Mouse (Mus musculus) bone marrow macrophage, adult 2 months (primary cell): ENCODE results near the gene Kif3c. TPM values are rescaled to one million over a fixed set of nuclear protein-coding genes. Genes with fewer than 3 reads are reported as not detected.

ENCODE experiments used
- H3K27ac ChIP-seq: 2 replicates; pipeline ENCODE4 v1.5.1; 2012; ENCODE audit warnings: low read depth, low read length; ENCODE audit not compliant: insufficient read depth
- H3K4me1 ChIP-seq: 2 replicates; pipeline ENCODE4 v1.6.1; 2012; ENCODE audit warnings: low read length; ENCODE audit not compliant: control insufficient read depth, insufficient read depth
- H3K4me3 ChIP-seq: 2 replicates; pipeline ENCODE4 v1.5.1; 2012; ENCODE audit warnings: mild to moderate bottlenecking, low read length, moderate library complexity; ENCODE audit not compliant: insufficient read depth
- CTCF ChIP-seq: IDR thresholded peaks from 2 replicates; pipeline ENCODE4 v1.5.1; 2012; ENCODE audit warnings: low read depth, mild to moderate bottlenecking, low read length, moderate library complexity
- POLR2A ChIP-seq: IDR thresholded peaks from 2 replicates; pipeline ENCODE4 v1.6.1; 2012; ENCODE audit warnings: mild to moderate bottlenecking, low read depth, low read length, borderline replicate concordance
- polyA plus RNA-seq: library from polyadenylated mRNA; stranded (reverse); fragments of >200 nt; gene quantifications from 2 replicates; pipeline ENCODE4 v1.2.4, GENCODE M21; 2012; ENCODE audit not compliant: missing spikeins, insufficient read depth, insufficient read length

The Kif3c gene
- polyA plus RNA-seq, 1 experiment = 22.0 TPM

DNA sequence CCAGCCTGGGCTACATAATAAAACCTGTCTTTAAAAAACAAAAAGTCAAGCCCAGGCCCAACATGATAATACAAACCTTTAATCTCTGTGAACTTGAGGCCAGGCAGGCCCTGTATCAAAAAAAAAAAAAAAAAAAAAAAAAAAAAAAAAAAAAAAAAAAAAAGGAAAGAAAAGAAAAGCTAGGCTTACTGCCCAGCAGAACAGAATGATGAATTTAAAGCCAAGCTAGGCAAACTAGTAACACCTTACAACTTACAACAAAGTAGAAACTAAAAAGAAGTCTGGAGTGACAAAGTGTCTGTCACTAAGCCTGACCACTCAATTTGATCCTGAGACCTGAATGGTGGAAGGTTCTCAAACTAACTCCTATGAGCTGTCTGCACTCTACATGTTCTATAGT lies 17.2 kb upstream of the Kif3c start:
- H3K4me3 ChIP-seq = no peak overlapping the region
- TF ChIP-seq CTCF (no peak), POLR2A (no peak)

DNA sequence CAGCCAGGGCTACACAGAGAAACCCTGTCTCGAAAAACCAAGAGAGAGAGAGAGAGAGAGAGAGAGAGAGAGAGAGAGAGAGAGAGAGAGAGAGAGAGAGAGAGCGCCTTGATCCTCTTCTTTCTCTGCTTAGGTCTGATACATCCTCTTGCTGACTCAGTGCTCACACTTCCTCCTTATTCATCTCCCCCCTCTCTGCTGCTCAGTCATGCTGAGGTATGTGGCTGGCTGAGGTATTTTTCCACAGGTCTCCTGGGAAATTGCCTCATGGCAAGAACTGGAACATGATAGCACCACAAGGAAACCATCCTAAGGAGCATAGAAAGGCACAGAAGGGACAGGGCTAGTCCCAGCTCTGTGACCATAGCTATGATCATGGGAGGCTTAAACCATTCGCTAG lies 15.5 kb upstream of the Kif3c start:
- TF ChIP-seq CTCF = no peak
- TF ChIP-seq POLR2A = no peak
- Histone ChIP-seq H3K4me3 (no peak overlapping the region), H3K4me1 (peaks cover 28% of the 10 kb centered on the region), H3K27ac (peak overlapping the region; percentile 70)

More for the DNA sequence above, 17.2 kb upstream of the Kif3c start:
- no peak overlapping the region for H3K27ac ChIP-seq
- peaks cover 34% of the 10 kb centered on the region for H3K4me1 ChIP-seq

GRCm38 (mm10) chr12:3350136-3350535 lies 14.8 kb upstream of the Kif3c start:
- no peak overlapping the region for H3K4me3 ChIP-seq
- peak overlapping the region; percentile 70 for H3K27ac ChIP-seq
- TF ChIP-seq CTCF = no peak
- TF ChIP-seq POLR2A = no peak
- peaks cover 27% of the 10 kb centered on the region for H3K4me1 ChIP-seq

GRCm38 (mm10) chr12:3352216-3352615 lies 12.7 kb upstream of the Kif3c start:
- H3K4me1 ChIP-seq = peaks cover 27% of the 10 kb centered on the region
- no peak overlapping the region for H3K4me3 ChIP-seq
- TF ChIP-seq CTCF = no peak
- no peak for TF ChIP-seq POLR2A
- no peak overlapping the region for H3K27ac ChIP-seq

DNA sequence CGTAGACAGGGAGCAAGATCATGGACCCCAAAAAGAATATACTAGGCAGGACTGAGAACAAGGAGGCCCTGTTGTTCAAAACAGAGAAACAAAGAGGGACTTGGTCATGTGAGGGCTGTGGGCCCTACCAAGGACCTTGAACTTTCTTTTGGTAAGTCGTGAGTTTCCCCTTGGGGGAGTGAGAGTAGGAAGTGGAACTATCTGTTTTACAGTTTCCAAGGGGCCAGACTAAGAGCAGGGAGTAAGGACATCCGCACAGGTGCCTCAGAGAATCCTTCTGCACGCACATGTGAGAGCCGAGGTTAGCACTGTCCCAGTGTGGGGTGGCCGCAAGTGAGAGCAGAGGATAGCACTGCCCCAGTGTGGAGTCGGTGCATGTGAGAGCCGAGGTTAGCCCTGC lies 9.9 kb upstream of the Kif3c start:
- TF ChIP-seq POLR2A (no peak), CTCF (no peak)
- 0 out of 2 replicates have a peak overlapping the region, but pooled peaks have one; percentile 3 for H3K27ac ChIP-seq
- peaks cover 19% of the 10 kb centered on the region for H3K4me1 ChIP-seq
- H3K4me3 ChIP-seq = no peak overlapping the region

DNA sequence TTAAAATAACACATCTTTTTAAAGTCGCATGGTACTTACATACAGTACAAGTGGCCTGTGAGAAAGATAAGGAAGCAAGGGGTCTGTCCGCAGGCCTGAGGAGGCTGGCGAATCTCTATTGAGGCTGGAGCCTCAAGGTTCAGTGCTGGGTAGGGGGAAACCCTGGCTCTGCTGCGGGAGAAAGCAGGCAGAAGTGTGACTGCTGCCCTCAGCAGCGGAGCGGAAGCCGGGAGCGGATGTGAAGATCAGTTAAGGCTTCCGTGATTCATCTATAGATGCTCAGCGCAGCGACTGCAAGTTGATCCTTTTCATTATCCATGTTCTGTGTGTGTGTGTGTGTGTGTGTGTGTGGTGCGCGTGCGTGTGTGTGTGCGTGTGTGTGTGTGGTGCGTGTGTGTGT lies 8.1 kb upstream of the Kif3c start:
- Histone ChIP-seq H3K27ac (no peak overlapping the region), H3K4me1 (peaks cover 29% of the 10 kb centered on the region), H3K4me3 (no peak overlapping the region)
- no peak for TF ChIP-seq POLR2A
- no peak for TF ChIP-seq CTCF

GRCm38 (mm10) chr12:3359302-3359701 lies 5.6 kb upstream of the Kif3c start:
- H3K4me1 ChIP-seq = peaks cover 32% of the 10 kb centered on the region
- TF ChIP-seq POLR2A (no peak), CTCF (no peak)
- no peak overlapping the region for H3K4me3 ChIP-seq
- H3K27ac ChIP-seq = peak overlapping the region; percentile 76

- no peak for TF ChIP-seq CTCF
- no peak for TF ChIP-seq POLR2A
- Histone ChIP-seq H3K4me1 (peaks cover 32% of the 10 kb centered on the region), H3K27ac (peak overlapping the region; percentile 75), H3K4me3 (no peak overlapping the region)
These were observed 4.9 kb upstream of the Kif3c start for GRCm38 (mm10) chr12:3360043-3360442.

GRCm38 (mm10) chr12:3364076-3364475 lies 856 bp upstream of the Kif3c start:
- no peak overlapping the region for H3K27ac ChIP-seq
- H3K4me1 ChIP-seq = peaks cover 45% of the 10 kb centered on the region
- no peak overlapping the region for H3K4me3 ChIP-seq
- TF ChIP-seq CTCF = no peak
- no peak for TF ChIP-seq POLR2A

GRCm38 (mm10) chr12:3365449-3366189 lies 687 bp downstream of the Kif3c start:
- no peak overlapping the region for H3K27ac ChIP-seq
- H3K4me1 ChIP-seq = peaks cover 36% of the 10 kb centered on the region

More at GRCm38 (mm10) chr12:3365449-3366189, 687 bp downstream of the Kif3c start:
- TF ChIP-seq POLR2A = no peak
- no peak for TF ChIP-seq CTCF
- peak overlapping the region; percentile 87 for H3K4me3 ChIP-seq
